Mouse (Mus musculus) embryonic fibroblast, embryonic 13.5 days (primary cell): ENCODE measurements around the gene Adgrg3.

Source experiments
- CTCF ChIP-seq: IDR thresholded peaks from 2 replicates; pipeline ENCODE4 v1.5.1; 2011; ENCODE audit warnings: mild to moderate bottlenecking, control low read depth, low read length, moderate library complexity, borderline replicate concordance; ENCODE audit not compliant: insufficient read depth
- POLR2A ChIP-seq: IDR thresholded peaks from 2 replicates; pipeline ENCODE4 v1.6.1; 2011; ENCODE audit warnings: low read depth, mild to moderate bottlenecking, control low read depth, low read length, moderate library complexity

GRCm38 (mm10) chr8:95017969-95018635, 610 bp downstream of the Adgrg3 start:
- no peak for TF ChIP-seq POLR2A
- TF ChIP-seq CTCF = no peak
